Mouse (Mus musculus) lung, embryonic 16.5 days (tissue): ENCODE data around the gene Mmp23. TPM values are rescaled to one million over a fixed set of nuclear protein-coding genes. Genes with fewer than 3 reads are reported as not detected.
"Not testable (repeated sequence)": the region's sequence is repeated elsewhere in the genome, so short reads cannot be mapped to it uniquely, and the experiment has no call there.

ENCODE experiments used
- ATAC-seq: fragments of 200-750 bp; cut with Nextera tagmentation; 2 replicates; pipeline ENCODE4 v1.8.0; 2017; ENCODE audit warnings: low read depth, mild to moderate bottlenecking, moderate library complexity
- H3K27ac ChIP-seq: fragments of 300-500 bp; sonication (generic); 2 replicates; pipeline ENCODE4 v1.5.1; 2014; ENCODE audit warnings: mild to moderate bottlenecking, control low read depth, low read length
- H3K27me3 ChIP-seq: fragments of 300-500 bp; sonication (generic); 2 replicates; pipeline ENCODE4 v1.6.1; 2014; ENCODE audit warnings: low read depth, low read length, mixed read lengths; ENCODE audit not compliant: control insufficient read depth, insufficient read depth
- H3K36me3 ChIP-seq: fragments of 300-500 bp; sonication (generic); 2 replicates; pipeline ENCODE4 v1.6.1; 2014; ENCODE audit warnings: low read length; ENCODE audit not compliant: control insufficient read depth, insufficient read depth
- H3K4me1 ChIP-seq: fragments of 300-500 bp; sonication (generic); replicated peaks from 2 replicates; pipeline ENCODE4 v1.6.1; 2014; ENCODE audit warnings: low read length, mixed read lengths; ENCODE audit not compliant: control insufficient read depth, insufficient read depth
- H3K4me2 ChIP-seq: fragments of 300-500 bp; sonication (generic); 2 replicates; pipeline ENCODE4 v1.6.1; 2014; ENCODE audit warnings: low read depth, low read length, control low read depth
- H3K4me3 ChIP-seq: fragments of 300-500 bp; sonication (generic); 2 replicates; pipeline ENCODE4 v1.5.1; 2014; ENCODE audit warnings: mild to moderate bottlenecking, low read length, control low read depth
- H3K9ac ChIP-seq: fragments of 300-500 bp; sonication (generic); 2 replicates; pipeline ENCODE4 v1.6.1; 2014; ENCODE audit warnings: low read length, control low read depth
- H3K9me3 ChIP-seq: fragments of 300-500 bp; sonication (generic); 2 replicates; pipeline ENCODE4 v1.6.1; 2016; ENCODE audit warnings: low read length; ENCODE audit not compliant: control insufficient read depth
- WGBS: fragments of 180-500 bp; shearing (Covaris S2); extraction: QIAGEN DNeasy Blood & Tissue Kit; methylation state at CpG from one replicate; pipeline ENCODE4 v1.1.7; 2014; 5-methylcytosine and 5-hydroxymethylcytosine counted together
- polyA plus RNA-seq: library from polyadenylated mRNA; unstranded; fragments of >200 nt; fragmentation: Nextera tagmentation; extraction: Ambion mirVana; gene quantifications from 2 replicates; pipeline ENCODE4 v1.2.1, GENCODE M21; 2015

Gene Mmp23
- polyA plus RNA-seq, 1 experiment from 2014 or later, result 43.3 TPM

- not testable (repeated sequence) for H3K27ac ChIP-seq, H3K4me1 ChIP-seq, H3K4me3 ChIP-seq, H3K36me3 ChIP-seq, ATAC-seq, H3K9ac ChIP-seq, H3K27me3 ChIP-seq, H3K4me2 ChIP-seq, H3K9me3 ChIP-seq
- 69% methylated on average over 4 of the region's 4 CpGs for WGBS
Measured at GRCm38 (mm10) chr4:155687764-155688163, 34.6 kb upstream of the Mmp23 start.

- not testable (repeated sequence) for H3K9ac ChIP-seq, H3K27me3 ChIP-seq, H3K9me3 ChIP-seq, H3K27ac ChIP-seq, H3K4me3 ChIP-seq, H3K36me3 ChIP-seq, ATAC-seq, H3K4me2 ChIP-seq, H3K4me1 ChIP-seq
- WGBS, result 86% methylated on average over 15 of the region's 19 CpGs
Measured at GRCm38 (mm10) chr4:155683670-155684277, 30.6 kb upstream of the Mmp23 start.

- 73% methylated on average over 2 of the region's 2 CpGs for WGBS
- Histone ChIP-seq H3K9ac (no peak overlapping the region), H3K4me2 (no peak overlapping the region), H3K27me3 (no peaks in the 10 kb centered on the region), H3K36me3 (no peaks in the 10 kb centered on the region), H3K4me1 (no peaks in the 10 kb centered on the region), H3K27ac (no peak overlapping the region), H3K9me3 (no peaks in the 10 kb centered on the region), H3K4me3 (no peak overlapping the region)
- ATAC-seq, result no peak
Measured at GRCm38 (mm10) chr4:155675991-155676390, 22.8 kb upstream of the Mmp23 start.

GRCm38 (mm10) chr4:155672082-155672481 is 18.9 kb upstream of the Mmp23 start:
- no peak overlapping the region for H3K4me3 ChIP-seq
- no peaks in the 10 kb centered on the region for H3K9me3 ChIP-seq
- H3K9ac ChIP-seq, result no peak overlapping the region
- no peaks in the 10 kb centered on the region for H3K36me3 ChIP-seq
- WGBS, result 52% methylated on average over 2 of the region's 2 CpGs
- ATAC-seq, result no peak
- no peak overlapping the region for H3K4me2 ChIP-seq
- H3K4me1 ChIP-seq, result peaks cover 9% of the 10 kb centered on the region
- H3K27ac ChIP-seq, result no peak overlapping the region
- no peaks in the 10 kb centered on the region for H3K27me3 ChIP-seq

- not testable (repeated sequence) for H3K4me1 ChIP-seq, H3K27ac ChIP-seq, H3K4me3 ChIP-seq, H3K36me3 ChIP-seq, ATAC-seq, H3K9me3 ChIP-seq, H3K9ac ChIP-seq, H3K4me2 ChIP-seq, H3K27me3 ChIP-seq
- WGBS, result 52% methylated on average over 4 of the region's 4 CpGs
Measured at GRCm38 (mm10) chr4:155670236-155670635, 17.1 kb upstream of the Mmp23 start.

- H3K36me3 ChIP-seq, result no peaks in the 10 kb centered on the region
- no peak overlapping the region for H3K27ac ChIP-seq
- H3K9me3 ChIP-seq, result no peaks in the 10 kb centered on the region
- H3K4me2 ChIP-seq, result peak overlapping the region; percentile 61
- peak overlapping the region; percentile 92 for H3K4me3 ChIP-seq
- H3K4me1 ChIP-seq, result peaks cover 9% of the 10 kb centered on the region
- H3K27me3 ChIP-seq, result no peaks in the 10 kb centered on the region
- 3% methylated on average over 8 of the region's 8 CpGs for WGBS
- ATAC-seq, result peak; percentile 11
- H3K9ac ChIP-seq, result peak overlapping the region; percentile 90
Measured at GRCm38 (mm10) chr4:155669598-155670075, 16.5 kb upstream of the Mmp23 start.

GRCm38 (mm10) chr4:155668689-155669597 is 15.8 kb upstream of the Mmp23 start, which contains the start of gene Mib2:
Mib2 (minus strand) TSS chr4:155669198.
- under 1% methylated on average over 66 of the region's 73 CpGs for WGBS
- ATAC-seq, result peak; percentile 99
- Histone ChIP-seq H3K36me3 (no peaks in the 10 kb centered on the region), H3K9ac (peak within 1 kb of the TSS; percentile 90), H3K4me2 (peak within 1 kb of the TSS; percentile 92), H3K9me3 (no peaks in the 10 kb centered on the region), H3K27ac (peak within 1 kb of the TSS; percentile 81), H3K4me3 (peak within 1 kb of the TSS; percentile 92), H3K4me1 (peaks cover 9% of the 10 kb centered on the region), H3K27me3 (no peaks in the 10 kb centered on the region)

GRCm38 (mm10) chr4:155666903-155667302 is 13.7 kb upstream of the Mmp23 start:
- Histone ChIP-seq H3K9me3 (no peaks in the 10 kb centered on the region), H3K27me3 (no peaks in the 10 kb centered on the region), H3K9ac (no peak overlapping the region), H3K36me3 (peaks cover 2% of the 10 kb centered on the region; the same call in 1 of the 2 replicates), H3K4me3 (no peak overlapping the region), H3K4me1 (peaks cover 9% of the 10 kb centered on the region), H3K27ac (peak overlapping the region; percentile 2; the same call in 1 of the 2 replicates), H3K4me2 (no peak overlapping the region)
- ATAC-seq, result no peak

GRCm38 (mm10) chr4:155660641-155661040 is 7.5 kb upstream of the Mmp23 start:
- H3K9ac ChIP-seq, result no peak overlapping the region
- no peak overlapping the region for H3K27ac ChIP-seq
- no peak overlapping the region for H3K4me3 ChIP-seq
- WGBS, result 63% methylated on average over 12 of the region's 12 CpGs
- peaks cover 5% of the 10 kb centered on the region for H3K36me3 ChIP-seq
- 0 out of 2 replicates have a peak, but pooled peaks have one; percentile 15 for ATAC-seq
- no peak overlapping the region for H3K4me2 ChIP-seq
- H3K27me3 ChIP-seq, result no peaks in the 10 kb centered on the region
- H3K4me1 ChIP-seq, result 0 out of 2 replicates have a peak, but pooled peaks cover 3% of the 10 kb centered on the region
- no peaks in the 10 kb centered on the region for H3K9me3 ChIP-seq
